Mouse (Mus musculus): ENCODE measurements around the gene Gns.
"Not testable (repeated sequence)": the region's sequence is repeated elsewhere in the genome, so short reads cannot be mapped to it uniquely, and the experiment has no call there.

The Gns gene

GRCm38 (mm10) chr10:121364801-121365564 is at the start of gene Gns:
Gene Gns (plus strand): TSS chr10:121365090.
- peak; percentile 37 for DNase-seq (ENCODE audit: low spot score)

DNA sequence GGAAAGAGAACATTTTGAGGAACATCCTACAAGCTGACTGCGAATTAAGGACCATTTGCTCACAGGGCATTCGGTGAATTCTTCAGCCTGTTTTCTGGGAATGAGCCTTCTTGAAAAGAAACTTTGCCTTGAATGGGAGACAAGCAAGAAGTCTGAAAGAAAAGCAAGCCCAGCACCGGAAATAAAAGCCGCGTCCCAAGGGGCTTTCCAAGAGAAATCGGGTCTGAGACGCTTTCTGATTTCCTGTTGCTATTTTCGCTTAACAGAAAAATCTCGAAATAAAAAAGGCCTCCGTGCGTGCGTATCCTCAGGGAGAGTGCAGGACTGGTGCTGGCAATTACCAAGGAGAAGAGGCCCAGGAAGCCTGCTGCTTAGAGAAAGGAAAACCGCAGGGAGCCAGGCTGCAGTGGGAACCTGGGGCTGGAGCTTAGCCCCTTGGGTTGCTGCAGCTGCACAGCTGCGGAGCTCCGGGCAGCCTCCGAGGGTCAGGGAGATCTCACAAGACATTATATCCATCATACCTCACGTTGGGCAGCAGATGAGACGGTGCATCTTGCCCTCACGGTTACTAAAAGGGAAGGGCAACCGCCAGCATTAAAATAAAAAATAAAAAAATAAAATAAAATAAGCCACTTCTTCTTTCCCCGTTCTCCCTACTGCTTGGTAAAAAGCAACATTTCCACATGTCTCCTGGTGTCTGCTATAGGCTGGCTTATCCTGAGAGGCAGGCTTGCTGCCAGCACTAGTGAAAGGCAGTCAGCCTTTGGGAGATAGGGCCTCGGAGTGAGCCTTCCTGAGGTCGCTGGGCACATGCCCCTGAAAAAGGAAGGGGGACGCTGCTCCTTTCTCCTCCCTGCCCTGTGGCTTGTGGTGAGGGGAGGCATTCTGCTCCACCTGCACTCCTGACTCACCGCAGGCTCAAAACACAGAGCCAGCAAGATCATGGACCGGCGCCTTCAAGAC is 49.3 kb upstream of the Gns start:
- no peak for DNase-seq (ENCODE audit: low spot score)

- DNase-seq (ENCODE audit: low spot score), result no peak
Measured at GRCm38 (mm10) chr10:121316361-121316760, 48.5 kb upstream of the Gns start.

DNA sequence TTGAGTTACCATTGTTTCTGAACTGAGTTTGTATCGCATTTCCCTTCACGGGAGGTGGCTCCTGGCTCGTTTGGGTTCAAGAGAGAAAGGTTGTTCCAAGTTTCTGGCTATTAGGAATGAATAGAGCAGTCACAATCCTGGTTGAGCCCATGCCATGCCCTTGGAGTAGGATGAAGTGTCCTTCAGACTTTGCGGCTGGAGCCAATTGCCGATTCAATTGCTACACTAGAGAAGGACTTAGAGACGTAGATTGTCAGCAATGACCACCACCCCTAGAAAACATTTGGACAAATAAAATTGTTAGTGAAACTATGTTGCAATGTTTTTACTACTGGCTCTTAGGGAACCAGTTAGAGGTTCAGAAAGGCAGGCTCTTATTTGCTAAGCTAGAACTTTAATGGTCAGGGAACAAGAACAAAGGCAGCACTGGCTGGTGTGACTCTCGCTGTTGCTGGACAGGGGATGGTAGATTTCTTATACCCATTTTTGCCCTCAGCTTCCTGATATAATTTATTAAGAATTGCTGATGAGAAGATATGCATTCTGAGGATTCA is 46.4 kb upstream of the Gns start:
- DNase-seq (ENCODE audit: low spot score), result no peak

GRCm38 (mm10) chr10:121323493-121323892 is 41.4 kb upstream of the Gns start:
- DNase-seq (ENCODE audit: low spot score), result no peak

- DNase-seq (ENCODE audit: low spot score), result no peak
Measured at GRCm38 (mm10) chr10:121326167-121326566, 38.7 kb upstream of the Gns start.

DNA sequence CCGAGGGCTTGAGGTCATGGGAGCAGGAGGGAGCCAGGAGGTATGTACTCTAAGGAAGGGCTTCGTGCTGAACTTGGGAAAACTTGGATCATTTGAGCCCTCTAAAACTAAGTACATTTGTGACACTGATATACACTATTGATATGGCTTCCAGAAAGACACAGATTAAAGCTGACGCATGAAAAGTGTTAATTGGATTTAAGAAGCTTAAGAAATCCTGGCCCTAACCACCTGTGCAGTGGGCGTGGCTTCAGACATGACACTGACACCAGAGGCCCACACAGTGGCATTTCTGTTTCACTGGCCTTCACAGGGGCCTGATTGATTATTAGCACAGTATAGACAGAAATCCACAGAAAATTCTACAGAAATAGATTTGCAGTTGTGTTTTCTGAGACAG is 35.3 kb upstream of the Gns start:
- no peak for DNase-seq (ENCODE audit: low spot score)

DNA sequence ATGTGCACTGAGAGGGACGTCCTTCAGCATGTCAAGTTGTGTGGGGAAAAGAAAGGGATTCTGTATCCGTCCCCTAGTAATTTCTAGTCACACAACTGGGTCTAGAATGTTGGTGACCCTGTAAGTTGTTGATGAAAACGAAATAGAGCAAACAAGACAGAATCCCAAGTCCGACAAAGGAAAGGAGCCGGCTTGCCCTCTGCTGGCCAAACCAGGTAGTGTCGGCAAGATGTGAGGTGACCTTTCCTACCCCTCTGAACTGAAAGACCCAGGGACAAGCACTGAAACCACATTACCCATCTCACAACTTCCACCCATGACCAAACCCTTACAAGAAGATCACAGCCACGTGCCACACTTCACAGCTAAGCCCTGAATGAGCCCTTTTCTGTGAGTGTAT is 34.0 kb upstream of the Gns start:
- DNase-seq (ENCODE audit: low spot score), result peak; percentile 50

DNA sequence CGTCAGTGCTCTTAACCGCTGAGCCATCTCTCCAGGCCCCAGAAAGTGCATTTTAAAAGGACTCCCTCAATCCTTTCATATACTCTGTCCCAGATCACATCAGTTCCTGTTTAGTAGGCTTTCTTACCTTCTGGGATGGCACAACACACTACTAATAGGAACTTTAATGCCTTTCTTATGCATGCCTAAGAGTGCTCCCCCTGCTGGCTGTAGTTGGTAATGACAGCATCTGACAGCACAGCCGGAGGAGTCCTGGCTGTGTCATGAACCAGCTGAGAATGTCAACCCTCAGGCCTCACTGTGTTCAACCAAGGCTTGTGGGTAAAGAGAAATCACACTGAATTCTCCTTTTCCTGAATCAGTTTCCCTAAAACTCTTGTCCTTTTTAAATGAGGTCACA is 30.3 kb upstream of the Gns start:
- peak; percentile 46 for DNase-seq (ENCODE audit: low spot score)

GRCm38 (mm10) chr10:121336536-121336935 is 28.4 kb upstream of the Gns start:
- not testable (repeated sequence) for DNase-seq (ENCODE audit: low spot score)

- DNase-seq (ENCODE audit: low spot score), result no peak
Measured at GRCm38 (mm10) chr10:121340754-121341593, 23.9 kb upstream of the Gns start.

DNA sequence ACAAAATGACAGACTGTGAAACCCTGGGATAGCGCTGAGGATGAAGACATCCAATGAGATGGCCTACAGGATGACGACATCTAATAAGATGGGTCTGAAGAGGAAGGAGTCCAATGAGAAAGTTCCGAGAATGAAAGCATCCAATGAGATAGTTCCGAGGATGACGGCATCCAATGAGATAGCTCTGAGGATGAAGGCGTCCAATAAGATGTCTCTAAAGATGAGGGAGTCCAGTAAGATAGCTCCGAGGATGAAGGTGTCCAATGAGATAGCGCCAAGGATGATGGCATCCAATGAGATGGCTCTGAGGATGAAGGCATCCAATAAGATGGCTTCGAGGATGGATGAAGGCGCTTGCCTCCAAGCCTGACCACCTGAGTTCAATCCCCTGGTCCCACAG is 22.6 kb upstream of the Gns start:
- DNase-seq (ENCODE audit: low spot score), result no peak

DNA sequence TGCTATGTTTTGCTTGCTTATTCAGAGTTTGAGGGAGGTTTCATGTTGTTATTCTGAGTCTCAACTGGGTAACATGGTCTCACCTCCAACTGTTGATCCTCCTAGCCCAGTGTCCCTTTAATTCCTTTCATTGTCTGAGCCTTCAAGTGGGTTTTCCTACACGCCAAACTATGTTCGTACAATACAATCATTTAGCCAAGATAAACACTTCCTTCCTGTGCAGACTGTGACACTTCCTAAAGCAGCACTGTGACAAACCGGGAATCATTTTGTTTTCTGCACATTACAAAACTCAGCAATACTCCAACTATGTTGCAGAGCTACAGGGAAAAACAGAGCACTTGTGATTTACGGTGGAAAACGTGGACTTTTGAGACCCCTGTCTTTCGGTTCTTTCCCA is 21.0 kb upstream of the Gns start:
- no peak for DNase-seq (ENCODE audit: low spot score)

- no peak for DNase-seq (ENCODE audit: low spot score)
Measured at GRCm38 (mm10) chr10:121349244-121349643, 15.6 kb upstream of the Gns start.

- DNase-seq (ENCODE audit: low spot score), result no peak
Measured at GRCm38 (mm10) chr10:121350357-121351065, 14.4 kb upstream of the Gns start.

DNA sequence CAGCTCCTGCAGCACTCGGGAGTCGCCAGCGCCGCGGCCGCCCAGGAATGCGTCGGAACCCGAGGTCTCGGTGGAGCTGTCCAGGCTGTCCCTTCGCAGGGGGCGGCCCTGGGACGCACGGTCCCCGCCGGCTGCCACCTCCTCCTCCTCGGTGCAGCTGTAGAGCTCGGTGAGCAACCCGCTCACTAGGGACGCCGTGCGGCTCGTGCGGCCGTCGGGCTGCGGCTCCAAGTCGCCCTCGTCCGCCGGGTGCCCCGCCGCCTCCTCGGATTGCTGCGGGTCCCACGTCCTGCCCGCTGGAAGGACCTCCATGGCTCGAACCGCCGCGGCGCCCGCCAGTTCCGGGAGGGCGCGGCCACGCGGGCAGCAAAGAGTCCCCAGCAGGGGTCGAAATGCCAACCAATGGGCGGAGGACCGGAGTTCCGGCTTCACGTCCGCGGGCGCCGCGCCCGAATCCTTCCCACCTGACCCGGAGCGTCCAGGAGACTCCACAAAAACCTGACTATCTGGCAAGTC is 13.8 kb upstream of the Gns start, which contains the start of gene Tbc1d30:
Gene Tbc1d30, minus strand, starts transcription at position 213 of the 516 bp plus-strand sequence.
- DNase-seq (ENCODE audit: low spot score), result no peak

- no peak for DNase-seq (ENCODE audit: low spot score)
Measured at GRCm38 (mm10) chr10:121351692-121352290, 13.1 kb upstream of the Gns start.

DNA sequence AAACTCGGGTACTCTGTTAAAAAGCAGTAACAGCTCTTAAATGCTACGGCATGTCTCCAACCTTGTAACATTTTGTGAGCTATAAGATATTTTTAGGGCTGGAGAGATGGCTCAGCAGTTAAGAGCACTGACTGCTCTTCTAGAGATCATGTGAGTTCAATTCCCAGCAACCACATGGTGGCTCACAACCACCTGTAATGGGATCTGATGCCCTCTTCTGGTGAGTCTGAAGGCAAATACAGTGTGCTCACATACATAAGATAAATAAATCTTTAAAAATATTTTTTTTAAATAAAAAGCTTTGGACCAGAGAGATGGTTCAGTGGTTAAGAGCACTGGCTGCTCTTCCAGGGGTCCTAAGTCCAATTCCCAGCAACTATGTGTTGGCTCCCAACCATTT is 4.5 kb upstream of the Gns start:
- DNase-seq (ENCODE audit: low spot score), result no peak

GRCm38 (mm10) chr10:121363201-121363600 is 1.7 kb upstream of the Gns start:
- DNase-seq (ENCODE audit: low spot score), result no peak

GRCm38 (mm10) chr10:121364306-121364705 is 584 bp upstream of the Gns start:
- no peak for DNase-seq (ENCODE audit: low spot score)

Data from layer of hippocampus, adult 9-10 months (tissue).